Mouse (Mus musculus): ENCODE results near the gene Gnb1l.
"Not testable (repeated sequence)": the region's sequence is repeated elsewhere in the genome, so short reads cannot be mapped to it uniquely, and the experiment has no call there.

The Gnb1l gene

DNA sequence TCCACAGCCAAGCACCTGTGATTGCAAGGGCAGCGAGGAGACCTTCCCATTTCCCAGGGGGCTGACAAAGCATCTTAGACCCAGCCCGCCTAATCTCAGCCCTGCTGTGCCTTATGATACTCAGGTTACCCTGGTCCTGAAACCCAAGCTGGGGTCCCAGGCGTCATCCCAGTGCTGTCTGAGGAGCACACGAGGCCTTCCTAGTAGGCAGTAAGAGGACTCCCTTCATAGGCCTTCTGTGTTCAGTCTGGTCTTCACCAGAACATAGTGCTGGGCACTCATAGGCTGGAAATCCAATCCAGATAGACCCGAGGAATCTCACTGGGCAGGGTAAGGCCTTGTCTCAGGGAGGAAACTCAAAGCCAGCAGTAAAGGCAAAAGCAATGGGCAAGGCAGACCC is 14.7 kb upstream of the Gnb1l start:
- no peak for DNase-seq (ENCODE audit: low read depth, low spot score)

DNA sequence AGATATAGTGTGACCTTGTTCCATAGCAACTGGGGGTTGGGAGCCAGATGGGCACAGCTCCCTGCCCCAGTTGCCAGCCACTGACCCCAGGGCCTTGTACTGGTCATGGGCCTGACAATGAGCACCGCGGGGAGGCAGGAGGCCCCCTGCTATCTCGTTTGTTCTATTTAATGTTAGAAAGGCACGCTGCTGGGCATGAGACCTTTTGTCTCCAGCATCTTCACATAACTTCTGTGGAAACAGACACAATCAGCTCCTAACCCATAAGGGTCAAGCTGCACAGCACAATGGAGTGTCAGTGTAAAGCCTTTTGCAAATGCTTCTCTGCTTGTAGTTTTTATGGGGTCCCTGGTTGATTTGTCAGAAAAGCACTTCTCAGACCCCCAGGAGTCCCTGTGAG is 14.1 kb upstream of the Gnb1l start:
- DNase-seq (ENCODE audit: low read depth, low spot score) = no peak

GRCm38 (mm10) chr16:18484794-18485435 is 13.6 kb upstream of the Gnb1l start:
- DNase-seq (ENCODE audit: low read depth, low spot score) = no peak

GRCm38 (mm10) chr16:18486126-18486525 is 12.4 kb upstream of the Gnb1l start:
- DNase-seq (ENCODE audit: low read depth, low spot score) = no peak

DNA sequence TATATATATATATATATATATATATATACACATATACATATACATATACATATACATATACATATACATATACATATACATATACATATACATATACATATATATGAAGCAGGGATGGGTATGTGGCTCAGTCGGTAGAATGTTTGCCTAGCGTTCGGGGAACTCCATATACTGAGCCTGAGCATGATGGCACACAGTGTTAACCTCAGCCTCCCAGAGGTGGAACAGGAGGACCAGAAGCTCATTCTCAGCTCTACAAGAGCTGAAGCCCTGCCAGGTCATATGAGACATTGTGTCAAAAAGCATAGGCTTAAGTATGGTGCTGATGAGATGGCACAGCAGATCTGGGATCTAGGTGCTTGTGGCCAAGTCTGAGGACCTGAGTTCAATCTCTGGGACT is 8.2 kb upstream of the Gnb1l start:
- DNase-seq (ENCODE audit: low read depth, low spot score) = no peak

GRCm38 (mm10) chr16:18490894-18491293 is 7.6 kb upstream of the Gnb1l start:
- no peak for DNase-seq (ENCODE audit: low read depth, low spot score)

DNA sequence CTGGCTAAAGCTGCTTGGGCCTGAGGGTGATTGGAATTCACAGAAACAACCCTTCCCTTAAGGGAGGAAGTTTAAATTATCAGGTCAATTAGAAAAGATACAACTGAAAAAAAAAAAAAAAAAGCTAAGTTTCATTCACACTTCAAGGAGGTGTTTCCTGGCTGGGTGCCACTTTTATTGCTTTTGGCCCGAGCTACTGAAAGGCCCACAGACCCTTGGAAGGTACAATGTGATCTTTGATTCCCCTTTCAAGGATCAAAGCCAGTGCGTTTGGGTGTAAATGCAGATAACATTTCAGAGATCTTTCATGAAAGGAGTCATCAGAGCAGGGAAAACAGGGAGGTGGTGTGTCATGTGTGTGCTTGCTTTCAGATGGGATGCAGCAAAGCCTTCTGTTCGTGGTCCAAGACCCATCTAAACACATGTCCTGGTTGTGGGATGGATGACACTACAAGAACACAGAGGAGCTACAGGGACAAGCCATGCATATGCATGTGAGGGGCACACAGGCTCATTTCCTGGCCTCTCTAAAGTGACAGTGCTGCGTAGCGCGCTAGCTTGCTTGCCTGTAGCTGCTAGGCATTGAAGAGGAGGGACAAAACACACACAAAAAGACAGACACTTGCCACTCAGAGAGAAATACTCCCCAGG is 523 bp upstream of the Gnb1l start:
- DNase-seq (ENCODE audit: low read depth, low spot score) = no peak

- DNase-seq (ENCODE audit: low read depth, low spot score) = no peak
These were observed 483 bp downstream of the Gnb1l start for GRCm38 (mm10) chr16:18498996-18499395.

DNA sequence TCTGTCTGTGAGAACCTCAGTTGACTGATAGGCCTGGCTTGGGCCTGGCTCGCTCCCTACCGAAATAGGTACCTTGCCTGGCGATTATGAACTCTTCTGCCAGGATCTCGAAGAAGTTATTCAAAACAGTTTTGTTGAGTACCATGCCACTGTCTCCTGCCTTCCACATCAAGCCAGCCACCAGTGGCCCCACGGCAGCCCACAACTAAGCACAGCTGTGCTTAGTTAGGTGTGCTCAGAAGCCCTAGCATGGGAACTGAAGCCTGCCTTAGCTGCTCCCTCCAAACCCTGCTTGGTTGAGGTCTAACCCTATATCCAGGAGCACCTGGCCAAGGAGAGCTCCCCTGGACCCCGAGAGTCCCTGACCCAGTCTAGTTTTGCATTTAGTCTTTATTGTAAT is 3.0 kb downstream of the Gnb1l start:
- DNase-seq (ENCODE audit: low read depth, low spot score) = no peak

GRCm38 (mm10) chr16:18503566-18504342 is 5.2 kb downstream of the Gnb1l start:
- DNase-seq (ENCODE audit: low read depth, low spot score) = peak; percentile 25

GRCm38 (mm10) chr16:18506524-18507199 is 8.1 kb downstream of the Gnb1l start:
- no peak for DNase-seq (ENCODE audit: low read depth, low spot score)

DNA sequence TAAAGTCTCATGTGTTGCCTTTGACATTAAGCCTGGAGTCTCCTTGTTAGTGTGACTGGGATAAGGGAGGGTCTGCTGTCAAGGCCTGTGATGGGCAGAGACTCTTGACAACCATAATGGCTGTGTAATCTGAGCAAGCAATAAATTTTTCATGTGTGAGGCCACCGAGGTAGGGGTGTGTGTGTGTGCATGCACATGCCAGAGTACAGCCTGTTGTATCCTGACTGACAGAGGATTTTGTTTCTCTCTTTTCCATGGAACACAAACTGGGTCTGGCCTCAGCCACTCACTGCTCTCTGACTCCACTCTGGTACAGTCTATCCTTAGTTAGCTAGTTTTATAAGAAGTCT is 8.7 kb downstream of the Gnb1l start:
- DNase-seq (ENCODE audit: low read depth, low spot score) = no peak

GRCm38 (mm10) chr16:18511741-18512140 is 13.2 kb downstream of the Gnb1l start:
- DNase-seq (ENCODE audit: low read depth, low spot score) = no peak

DNA sequence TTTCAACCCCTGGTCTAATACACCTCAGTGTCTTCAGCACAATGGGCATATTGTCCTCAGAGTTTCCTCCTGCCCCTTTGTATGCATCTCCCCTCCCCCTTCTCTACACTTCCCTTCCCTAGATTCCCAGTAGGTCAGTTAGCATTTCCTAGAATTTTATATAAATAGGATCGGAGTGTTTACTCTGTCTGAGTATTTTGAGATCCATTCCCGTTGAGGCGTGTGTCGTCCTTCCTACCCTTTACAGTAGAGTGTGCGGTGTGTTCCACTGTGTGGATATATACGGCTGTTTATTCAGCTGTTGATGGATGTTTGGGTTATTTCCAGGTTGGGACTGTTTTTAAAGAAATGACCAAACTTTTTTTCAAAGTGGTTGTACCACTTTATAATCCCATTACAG is 15.0 kb downstream of the Gnb1l start:
- no peak for DNase-seq (ENCODE audit: low read depth, low spot score)

GRCm38 (mm10) chr16:18518091-18518490 is 19.6 kb downstream of the Gnb1l start:
- peak; percentile 27 for DNase-seq (ENCODE audit: low read depth, low spot score)

DNA sequence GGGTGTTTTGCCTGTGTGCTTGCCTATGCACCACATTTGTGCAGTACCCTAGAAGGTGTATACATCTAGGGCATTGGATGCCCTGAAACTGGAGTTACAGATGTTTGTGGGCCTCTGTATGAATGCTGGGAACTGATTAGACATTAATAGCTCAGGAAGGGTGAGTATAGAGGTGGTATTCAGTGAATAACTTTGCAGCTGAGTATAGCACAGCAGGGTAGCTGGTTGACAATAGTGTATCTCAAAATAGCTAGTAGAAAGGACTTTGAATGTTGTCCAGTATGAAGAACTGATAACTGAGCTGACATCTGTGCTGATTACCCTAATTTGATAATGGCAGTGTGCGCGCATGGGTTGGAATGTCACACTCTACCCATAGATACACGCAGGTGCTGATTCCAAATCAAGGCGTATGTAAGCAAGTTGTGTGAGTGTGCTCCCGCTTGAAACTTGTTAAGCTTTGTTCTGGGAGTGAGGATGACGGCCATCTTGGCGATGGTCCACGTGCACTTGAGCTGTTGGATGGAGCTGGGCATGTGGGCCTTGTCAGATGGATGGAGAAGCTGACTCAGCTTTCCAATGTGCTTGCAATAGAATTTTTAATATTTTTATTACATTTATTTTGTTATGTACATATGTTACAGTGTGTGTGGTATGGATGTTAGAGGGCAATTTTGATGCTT is 25.2 kb downstream of the Gnb1l start:
- no peak for DNase-seq (ENCODE audit: low read depth, low spot score)

DNA sequence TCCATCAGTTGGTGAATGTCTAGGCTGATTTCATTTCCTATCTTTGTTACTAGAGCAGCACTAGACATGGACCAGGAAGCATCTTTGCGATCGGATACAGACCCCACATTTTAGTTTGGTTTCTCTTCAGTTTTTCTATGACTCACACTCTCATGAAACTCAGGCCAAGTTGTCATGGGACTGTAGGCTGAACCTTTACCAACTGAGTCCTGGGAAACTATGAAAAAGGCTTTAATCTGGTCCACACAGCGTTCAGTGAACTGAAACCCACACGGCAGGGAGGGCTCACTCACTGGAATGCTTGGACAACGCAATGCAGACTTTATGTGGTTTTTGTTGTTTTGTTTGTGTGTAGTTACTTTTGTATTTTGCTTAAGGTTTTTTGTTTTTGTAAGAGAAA is 30.1 kb downstream of the Gnb1l start:
- no peak for DNase-seq (ENCODE audit: low read depth, low spot score)

GRCm38 (mm10) chr16:18533061-18533460 is 34.5 kb downstream of the Gnb1l start:
- DNase-seq (ENCODE audit: low read depth, low spot score) = not testable (repeated sequence)

DNA sequence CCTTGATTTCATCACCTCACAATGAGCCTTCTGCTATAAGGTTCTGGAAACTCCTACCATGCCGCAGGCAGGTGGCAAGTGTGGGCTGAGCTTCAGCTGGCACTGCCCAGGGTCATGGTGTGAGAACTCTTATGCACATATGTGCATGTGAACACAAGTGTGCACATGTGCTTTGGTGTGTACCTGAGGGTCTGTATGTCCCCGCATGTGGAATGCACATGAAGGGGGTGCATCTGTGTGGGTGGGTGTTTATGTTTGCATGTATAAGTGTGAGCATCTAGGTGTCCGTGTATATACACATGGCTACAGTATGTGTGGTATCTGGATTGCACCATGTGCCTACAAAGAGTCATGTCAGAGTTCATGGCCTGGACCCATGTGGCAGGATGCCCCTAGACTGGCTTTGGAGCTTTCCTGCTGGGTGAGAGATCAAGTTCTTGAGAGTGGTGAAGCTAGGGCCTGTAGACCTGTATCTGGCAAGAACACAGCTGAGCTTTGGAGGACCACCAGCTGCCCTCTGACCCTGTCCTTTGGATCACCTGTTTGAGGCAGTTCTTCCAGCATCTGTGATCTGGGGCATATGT is 39.0 kb downstream of the Gnb1l start:
- no peak for DNase-seq (ENCODE audit: low read depth, low spot score)

GRCm38 (mm10) chr16:18539281-18539680 is 40.8 kb downstream of the Gnb1l start:
- DNase-seq (ENCODE audit: low read depth, low spot score) = no peak

GRCm38 (mm10) chr16:18543151-18543829 is 44.8 kb downstream of the Gnb1l start:
- no peak for DNase-seq (ENCODE audit: low read depth, low spot score)

Data from CD4-positive, CD25-positive, alpha-beta regulatory T cell, adult 2 months (primary cell).